Mouse (Mus musculus) monocyte, adult 2 months (primary cell): ENCODE data around the gene Ccr8.
A peak's percentile ranks its signal among the peaks of the same experiment; 100 is the strongest.

Experiments used
- DNase-seq, 2 experiments: peaks; one replicate each; pipeline ENCODE4 v3.0.0; 2022; ENCODE audit warnings: low spot score in 2 of 2, low read depth in 1 of 2

Ccr8 gene

GRCm38 (mm10) chr9:120131784-120132288 lies 39.9 kb downstream of the Ccr8 start:
- DNase-seq = no peak

GRCm38 (mm10) chr9:120132980-120133754 lies 41.3 kb downstream of the Ccr8 start:
- DNase-seq = no peak

- DNase-seq = no peak
Measured at GRCm38 (mm10) chr9:120133755-120134475, 42.0 kb downstream of the Ccr8 start.

DNA sequence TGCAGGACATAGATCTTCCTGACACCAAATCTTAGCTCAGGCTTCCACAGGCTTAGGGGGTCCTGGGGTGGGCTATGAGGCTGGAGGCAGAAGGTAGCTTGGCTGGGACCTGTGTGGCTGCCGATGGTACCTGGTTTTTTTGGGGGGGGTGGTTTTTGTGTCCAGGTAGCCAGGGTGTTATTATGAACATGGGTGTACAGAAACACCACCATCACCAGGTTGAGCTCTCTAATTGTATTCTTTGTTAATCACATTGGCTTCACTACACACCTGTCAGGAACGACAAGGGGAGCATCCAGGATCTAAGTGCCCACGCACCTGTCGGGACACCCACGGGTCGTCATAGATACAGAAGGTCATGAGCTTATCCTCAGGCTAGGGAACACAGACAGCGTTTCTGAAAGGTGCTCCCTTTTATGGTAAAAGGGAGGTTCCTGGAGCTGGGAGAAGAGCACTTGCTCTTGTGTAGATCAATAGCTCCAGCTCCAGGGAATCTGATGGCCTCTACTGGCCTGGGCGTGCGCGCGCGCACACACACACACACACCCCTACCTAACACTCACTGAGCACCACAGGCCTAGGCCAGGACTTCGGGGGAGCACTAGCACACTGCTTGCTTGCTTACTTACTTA lies 42.7 kb downstream of the Ccr8 start:
- DNase-seq = no peak

DNA sequence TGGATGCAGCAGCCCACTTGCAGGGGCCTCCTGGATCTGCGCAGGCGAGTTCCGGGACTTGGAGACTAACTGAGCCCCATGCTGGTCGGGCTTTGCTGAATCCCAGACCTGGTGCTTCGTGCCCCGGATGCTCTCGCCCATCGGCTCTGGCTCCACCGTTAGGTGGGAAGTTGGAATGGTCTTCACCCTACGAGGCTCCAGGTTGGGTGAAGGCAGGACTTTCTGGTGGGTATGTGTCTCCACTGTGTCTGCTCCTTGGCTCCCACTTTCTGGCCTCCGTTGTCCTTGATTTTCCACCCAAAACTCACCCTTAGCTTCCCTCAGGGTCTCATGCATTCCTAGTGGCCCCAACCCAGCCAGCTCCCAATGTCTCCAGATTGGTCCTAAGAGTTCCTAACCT lies 43.5 kb downstream of the Ccr8 start:
- DNase-seq = no peak

DNA sequence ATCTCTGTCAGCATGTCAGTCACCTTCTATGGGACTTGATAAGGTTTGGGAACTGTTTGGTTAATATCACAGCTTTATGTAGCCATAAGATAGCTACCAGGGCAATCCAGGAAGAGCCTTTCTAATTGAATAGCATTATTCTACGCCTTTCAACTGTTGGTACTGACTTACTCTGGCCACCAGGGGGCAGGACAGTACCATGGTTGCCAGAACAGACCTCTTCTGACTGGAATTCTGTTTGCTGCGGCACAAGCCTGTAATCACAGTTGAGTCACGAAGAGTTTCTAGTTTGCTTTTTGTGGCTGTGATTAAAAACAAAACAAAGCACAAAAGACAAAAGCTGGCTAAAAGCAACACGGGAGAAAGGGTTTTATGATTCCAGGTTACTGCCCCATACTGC lies 48.7 kb downstream of the Ccr8 start:
- peak in 1 of 2 experiments; percentile 40 for DNase-seq

DNA sequence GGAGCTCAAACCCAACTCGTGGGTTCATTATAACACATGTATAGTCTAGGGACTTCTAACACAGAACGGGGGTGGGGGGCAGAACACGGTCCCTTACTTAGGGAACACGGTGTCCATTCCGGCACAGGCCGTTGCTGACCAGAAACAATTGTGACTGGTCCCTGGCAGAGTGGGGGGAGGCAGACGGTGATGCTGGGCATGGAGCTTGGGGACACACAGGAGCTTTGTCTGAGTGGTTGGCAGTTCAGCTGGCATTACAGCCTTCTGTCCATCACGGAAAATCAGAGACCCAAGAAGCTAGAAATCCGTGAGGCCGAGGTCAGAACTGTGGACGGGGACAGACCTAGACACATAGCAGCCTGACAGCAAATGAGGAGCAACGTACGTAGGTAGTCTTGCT lies 52.6 kb downstream of the Ccr8 start:
- DNase-seq = no peak
